Mouse (Mus musculus) Patski (cell line): ENCODE measurements around the gene Ipo8. TPM values are rescaled to one million over a fixed set of nuclear protein-coding genes. Genes with fewer than 3 reads are reported as not detected.

Source experiments
- ATAC-seq: fragments of 100-300 bp; one replicate; pipeline ENCODE4 v1.8.0; 2021
- CTCF ChIA-PET: fragments of 350-600 bp; sonication (Branson Sonifier 250); formaldehyde crosslinking; loops from one replicate; lab custom pipeline; 2022; ENCODE audit warnings: inconsistent platforms; lab: Charles Lee
- POLR2A ChIA-PET: fragments of 350-600 bp; sonication (Branson Sonifier 250); formaldehyde crosslinking; loops from one replicate; lab custom pipeline; 2022; ENCODE audit warnings: antibody characterized with exemption, inconsistent platforms; lab: Charles Lee
- DNase-seq: peaks from one replicate; pipeline ENCODE4 v3.0.0-alpha.2; 2011; ENCODE audit warnings: low read depth, low spot score
- H3K27me3 ChIP-seq: fragments of 371-371 bp; one replicate; pipeline ENCODE4 v1.5.1; 2021
- CTCF ChIP-seq: fragments of 100-300 bp; IDR thresholded peaks from one replicate; pipeline ENCODE4 v1.5.1; 2021
- in situ Hi-C: fragments of 300-500 bp; cut with MboI; formaldehyde crosslinking; loops from 3 replicates; pipeline ENCODE4 v1.11.1; 2018; ENCODE audit warnings: low pct_unique_long_range_greater_than_20kb, mixed read lengths
- polyA plus RNA-seq: library from polyadenylated mRNA; unstranded; gene quantifications from one replicate; pipeline ENCODE4 v1.2.3, GENCODE M21; 2021

Ipo8 gene
- polyA plus RNA-seq, 1 experiment from 2014 or later, result 51.6 TPM

- no peak for DNase-seq
These were observed 103.3 kb downstream of the Ipo8 start for GRCm38 (mm10) chr6:148727871-148728524.

GRCm38 (mm10) chr6:148724453-148724852, 106.8 kb downstream of the Ipo8 start:
- DNase-seq, result no peak
- POLR2A ChIA-PET, result no interaction called here
- CTCF ChIA-PET, result interaction anchor here (1.0 kb wide), 1 partner anchor 28 kb away, joined by 3 read pairs; no protein-coding TSS in a partner anchor
- no peak for ATAC-seq
- in situ Hi-C loops, result no loop called here
- H3K27me3 ChIP-seq, result peaks cover 3% of the 10 kb centered on the region
- no peak for TF ChIP-seq CTCF

More at GRCm38 (mm10) chr6:148727871-148728524, 103.3 kb downstream of the Ipo8 start:
- no peaks in the 10 kb centered on the region for H3K27me3 ChIP-seq
- peak; percentile 51 for ATAC-seq
- TF ChIP-seq CTCF, result no peak
- ChIA-PET CTCF (interaction anchor here (0.9 to 1.2 kb wide), 3 partner anchors 11 to 163 kb away, joined by 3 to 5 read pairs (median 4); no protein-coding TSS in a partner anchor), POLR2A (no interaction called here)
- in situ Hi-C loops, result no loop called here

Other genes starting within 250 kb of the Ipo8 start
- 16.6 TPM for gene Caprin2, start 64.8 kb upstream of the Ipo8 start, polyA plus RNA-seq
- gene Sinhcaf, start 115.0 kb upstream of the Ipo8 start, polyA plus RNA-seq, result 72.4 TPM